Mouse (Mus musculus) layer of hippocampus, adult 9-11 months (tissue): ENCODE measurements around the gene Pdzd4.

Experiments used
- DNase-seq: peaks from one replicate; pipeline ENCODE4 v3.0.0; 2022

The Pdzd4 gene

GRCm38 (mm10) chrX:73824185-73825151 lies at the start of gene Pdzd4:
Gene Pdzd4, minus strand, starts transcription at chrX:73824969.
- DNase-seq = peak; percentile 63

- no peak for DNase-seq
Measured at GRCm38 (mm10) chrX:73871956-73872355, 47.2 kb upstream of the Pdzd4 start.

GRCm38 (mm10) chrX:73871474-73871873 lies 46.7 kb upstream of the Pdzd4 start:
- DNase-seq = no peak

- no peak for DNase-seq
Measured at GRCm38 (mm10) chrX:73869334-73869733, 44.6 kb upstream of the Pdzd4 start.

DNA sequence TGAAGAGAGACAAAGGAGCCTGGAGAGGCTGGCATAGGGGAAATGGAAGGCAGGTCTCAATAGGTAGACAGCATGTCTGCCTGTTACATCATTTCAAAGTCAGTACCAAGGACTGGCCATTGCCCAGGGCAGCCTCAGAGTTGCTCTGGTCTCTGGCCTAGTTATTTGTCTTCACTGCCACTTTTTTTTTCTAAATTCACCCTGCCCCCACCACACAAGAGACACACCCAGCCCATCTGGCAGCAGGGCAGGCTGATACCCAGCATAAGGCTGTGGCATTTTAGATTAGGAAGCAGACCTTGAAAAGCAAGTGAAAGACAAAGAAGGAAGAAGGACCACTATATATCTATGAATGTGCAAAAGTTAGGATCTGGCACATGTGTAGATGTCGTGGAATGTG lies 43.1 kb upstream of the Pdzd4 start:
- no peak for DNase-seq

DNA sequence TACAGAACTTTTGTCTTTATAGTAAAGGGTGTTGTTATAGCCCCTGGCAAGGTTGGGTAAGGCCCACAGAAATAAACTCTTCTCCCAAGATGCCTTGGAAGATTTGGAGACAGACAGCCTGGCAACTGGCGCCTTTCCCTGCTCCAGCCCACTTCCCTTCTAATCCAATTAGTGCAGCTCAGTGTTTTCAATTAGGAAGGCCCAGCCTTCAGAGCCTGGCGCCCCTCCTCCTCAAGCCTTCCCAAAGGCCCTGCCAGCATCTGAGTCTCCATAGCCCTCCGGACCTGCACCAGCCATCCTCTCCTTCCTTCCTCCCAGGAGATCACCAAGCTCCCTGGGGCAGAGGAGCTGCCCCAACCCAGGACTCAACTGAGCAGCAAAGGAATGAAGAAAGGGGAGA lies 42.5 kb upstream of the Pdzd4 start:
- no peak for DNase-seq

GRCm38 (mm10) chrX:73864692-73865091 lies 39.9 kb upstream of the Pdzd4 start:
- no peak for DNase-seq

- no peak for DNase-seq
Measured at GRCm38 (mm10) chrX:73855087-73855408, 30.3 kb upstream of the Pdzd4 start.

- no peak for DNase-seq
Measured at GRCm38 (mm10) chrX:73854326-73855086, 29.7 kb upstream of the Pdzd4 start.

DNA sequence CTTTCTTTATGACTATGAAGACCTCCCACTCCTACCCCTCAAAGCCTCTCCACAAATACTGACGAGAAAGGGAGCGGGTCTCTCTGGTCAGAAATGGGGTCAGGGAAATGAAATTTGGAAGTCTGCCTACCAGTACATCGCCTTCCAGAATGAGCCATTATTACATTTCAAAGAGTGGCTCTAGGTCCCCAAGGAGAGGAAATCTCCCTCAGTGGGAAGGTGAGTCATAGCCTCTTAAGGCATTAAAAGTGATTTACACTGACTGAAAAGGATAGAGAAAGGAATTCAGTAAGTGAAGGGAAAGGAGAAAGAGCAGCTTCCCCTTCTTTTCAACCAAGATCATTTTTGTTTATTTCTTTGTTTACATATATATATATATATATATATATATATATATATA lies 11.9 kb upstream of the Pdzd4 start:
- no peak for DNase-seq

DNA sequence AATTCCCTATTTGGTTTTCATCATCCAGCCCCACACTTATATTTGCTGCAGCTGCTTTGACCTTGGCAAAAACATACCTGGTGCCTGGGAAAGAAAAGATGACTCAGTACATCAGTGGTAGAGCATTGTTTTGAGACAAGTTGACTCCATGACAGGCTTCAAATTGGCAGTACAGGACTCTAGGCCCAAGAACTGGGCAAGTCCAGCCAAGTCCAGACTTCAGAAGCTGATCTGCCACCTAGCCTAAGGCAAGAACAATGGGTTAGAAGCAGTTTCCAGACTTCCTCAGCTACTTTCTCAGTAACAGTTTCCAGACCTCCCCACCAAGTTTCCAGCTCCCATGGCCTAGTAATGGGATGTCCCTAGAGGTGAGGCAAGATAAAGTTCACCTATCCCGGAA lies 11.0 kb upstream of the Pdzd4 start:
- DNase-seq = no peak

- no peak for DNase-seq
Measured at GRCm38 (mm10) chrX:73823747-73824146, 1.0 kb downstream of the Pdzd4 start.

- no peak for DNase-seq
Measured at GRCm38 (mm10) chrX:73816596-73817314, 8.0 kb downstream of the Pdzd4 start.

DNA sequence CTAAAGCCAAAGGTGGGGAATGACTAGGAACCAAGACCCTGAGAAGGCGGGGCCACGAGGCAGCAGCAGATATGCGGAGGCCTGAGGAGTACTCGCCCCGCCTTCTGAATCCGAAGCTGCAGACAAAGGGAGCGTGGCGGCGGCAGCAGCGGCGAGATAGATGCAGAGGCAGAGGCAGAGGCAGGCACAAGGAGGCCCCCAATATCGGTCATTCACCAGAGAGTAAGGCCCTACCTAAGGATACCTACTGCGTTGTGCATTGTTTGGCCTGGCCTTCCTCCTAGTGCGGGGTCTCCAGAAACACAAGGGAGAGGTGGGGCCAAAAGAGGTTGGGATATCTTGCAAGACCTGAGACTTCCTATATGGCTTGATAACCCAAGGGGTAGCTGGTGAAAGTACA lies 9.7 kb downstream of the Pdzd4 start:
- DNase-seq = no peak

GRCm38 (mm10) chrX:73805814-73806213 lies 19.0 kb downstream of the Pdzd4 start:
- DNase-seq = no peak

DNA sequence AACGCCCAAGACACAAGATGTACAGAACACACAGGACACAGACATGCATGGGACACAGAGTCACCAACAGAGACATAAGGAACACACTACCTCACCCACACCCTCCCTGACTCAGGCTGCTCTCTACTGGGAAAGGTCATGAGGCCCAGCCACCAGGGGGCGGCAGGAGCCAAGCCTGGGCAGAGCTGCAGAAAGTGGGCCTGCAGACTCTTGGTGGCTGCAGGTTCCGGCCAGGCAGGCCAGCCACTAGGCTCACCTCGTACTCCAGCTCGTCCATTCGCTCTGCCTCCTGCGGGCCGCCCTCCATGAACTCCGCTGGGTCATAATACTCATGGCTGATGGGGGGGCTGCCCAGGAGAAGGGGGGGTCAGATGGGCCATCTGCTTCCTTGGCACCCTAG lies 26.3 kb downstream of the Pdzd4 start:
- DNase-seq = peak; percentile 45

DNA sequence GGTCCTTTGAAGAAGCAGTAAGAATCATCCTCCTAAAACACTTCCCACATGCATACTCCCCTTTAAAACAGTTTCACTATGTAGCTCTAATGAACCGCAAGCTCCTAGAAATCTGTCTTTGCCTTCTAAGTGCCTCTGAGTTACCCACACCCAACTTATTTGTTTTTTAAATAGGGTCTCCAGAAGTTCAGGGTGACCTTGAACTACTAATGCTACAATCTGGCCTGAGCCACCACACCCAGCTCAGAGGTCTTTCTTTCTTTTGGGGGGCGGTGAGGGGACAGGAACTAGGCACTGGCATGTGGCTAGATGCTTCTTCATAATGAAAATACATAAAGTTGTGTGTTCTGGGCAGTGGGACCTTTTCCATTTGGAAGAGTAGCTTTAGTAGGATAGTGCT lies 27.3 kb downstream of the Pdzd4 start:
- DNase-seq = no peak

DNA sequence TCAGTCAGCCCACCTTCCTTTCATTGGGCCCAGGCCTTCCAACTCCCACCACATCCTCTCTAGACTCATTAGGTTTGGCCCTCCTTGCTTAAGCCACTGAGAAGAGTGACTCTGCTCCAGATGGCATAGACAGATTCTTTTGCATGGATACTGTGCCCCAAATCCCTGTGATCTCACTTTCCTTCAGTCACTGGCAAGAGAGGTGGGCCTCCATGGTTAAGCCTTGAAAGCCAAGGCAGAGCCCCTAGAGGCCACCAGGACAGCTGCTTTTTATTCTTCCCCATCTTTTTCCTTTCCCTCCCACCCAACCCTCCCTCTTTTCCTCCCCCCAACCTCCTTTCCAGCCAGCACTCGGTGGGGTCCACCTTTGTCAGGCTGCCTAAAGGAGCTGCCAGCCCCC lies 31.3 kb downstream of the Pdzd4 start:
- no peak for DNase-seq

- no peak for DNase-seq
Measured at GRCm38 (mm10) chrX:73793039-73793438, 31.7 kb downstream of the Pdzd4 start.

- no peak for DNase-seq
Measured at GRCm38 (mm10) chrX:73788501-73788900, 36.3 kb downstream of the Pdzd4 start.

DNA sequence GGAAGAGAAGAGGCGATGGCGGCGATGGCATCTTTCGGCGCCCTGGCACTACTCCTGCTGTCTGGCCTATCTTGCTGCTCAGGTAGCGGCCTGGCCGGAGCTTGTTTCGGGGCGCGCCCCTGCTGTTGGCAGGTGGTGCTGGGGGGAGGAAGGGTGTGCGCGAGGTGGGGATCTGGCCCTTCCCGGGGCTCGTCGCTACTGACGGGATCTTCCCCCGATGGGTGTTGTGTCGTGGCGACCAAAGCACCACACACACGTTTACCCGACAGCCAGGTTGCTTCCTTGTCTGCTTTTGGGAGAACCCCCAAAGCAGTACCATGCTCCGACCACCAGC lies 37.6 kb downstream of the Pdzd4 start:
- DNase-seq = no peak

GRCm38 (mm10) chrX:73786364-73787224 lies 38.2 kb downstream of the Pdzd4 start, which contains the start of the genes Idh3g and Ssr4:
Gene Idh3g, minus strand, starts transcription at chrX:73786897.
Gene Ssr4, plus strand, starts transcription at chrX:73787028.
- peak; percentile 96 for DNase-seq
